Mouse (Mus musculus) neural tube, embryonic 11.5 days (tissue): ENCODE results near the gene Maml2. TPM values are rescaled to one million over a fixed set of nuclear protein-coding genes. Genes with fewer than 3 reads are reported as not detected.

Experiments used
- ATAC-seq: fragments of 200-750 bp; cut with Nextera tagmentation; 2 replicates; pipeline ENCODE4 v1.8.0; 2017; ENCODE audit warnings: moderate number of reproducible peaks, mild to moderate bottlenecking, moderate TSS enrichment, moderate library complexity; ENCODE audit not compliant: insufficient read depth, low FRiP score, low TSS enrichment
- DNase-seq: peaks from one replicate; pipeline ENCODE4 v3.0.0-alpha.2; 2015; ENCODE audit warnings: low spot score
- H3K27ac ChIP-seq: fragments of 300-500 bp; sonication (generic); 2 replicates; pipeline ENCODE4 v1.5.1; 2014; ENCODE audit warnings: low read depth, mild to moderate bottlenecking, low read length
- H3K27me3 ChIP-seq: fragments of 300-500 bp; sonication (generic); 2 replicates; pipeline ENCODE4 v1.6.1; 2014; ENCODE audit warnings: mild to moderate bottlenecking, low read length, mixed read lengths; ENCODE audit not compliant: control insufficient read depth, insufficient read depth
- H3K36me3 ChIP-seq: fragments of 300-500 bp; sonication (generic); 2 replicates; pipeline ENCODE4 v1.6.1; 2014; ENCODE audit warnings: mild to moderate bottlenecking, low read length, moderate library complexity, mixed read lengths; ENCODE audit not compliant: control insufficient read depth, insufficient read depth
- H3K4me1 ChIP-seq: fragments of 300-500 bp; sonication (generic); 2 replicates; pipeline ENCODE4 v1.6.1; 2014; ENCODE audit warnings: low read length, mixed read lengths; ENCODE audit not compliant: control insufficient read depth, insufficient read depth
- H3K4me2 ChIP-seq: fragments of 300-500 bp; sonication (generic); 2 replicates; pipeline ENCODE4 v1.6.1; 2014; ENCODE audit warnings: low read depth, mild to moderate bottlenecking, moderate library complexity
- H3K4me3 ChIP-seq: fragments of 300-500 bp; sonication (generic); 2 replicates; pipeline ENCODE4 v1.5.1; 2014; ENCODE audit warnings: low read depth, low read length
- H3K9ac ChIP-seq: fragments of 300-500 bp; sonication (generic); 2 replicates; pipeline ENCODE4 v1.6.1; 2014; ENCODE audit warnings: mild to moderate bottlenecking, low read length
- H3K9me3 ChIP-seq: fragments of 300-500 bp; sonication (generic); 2 replicates; pipeline ENCODE4 v1.6.1; 2016; ENCODE audit warnings: low read length; ENCODE audit not compliant: control insufficient read depth
- WGBS: fragments of 180-500 bp; shearing (Covaris S2); extraction: QIAGEN DNeasy Blood & Tissue Kit; methylation state at CpG from one replicate; pipeline ENCODE4 v1.1.7; 2014; 5-methylcytosine and 5-hydroxymethylcytosine counted together
- polyA plus RNA-seq: library from polyadenylated mRNA; unstranded; fragments of >200 nt; fragmentation: Nextera tagmentation; extraction: Ambion mirVana; gene quantifications from 2 replicates; pipeline ENCODE4 v1.2.1, GENCODE M21; 2014

Gene Maml2
- polyA plus RNA-seq, 1 experiment from 2014 or later, result 14.1 TPM

DNA sequence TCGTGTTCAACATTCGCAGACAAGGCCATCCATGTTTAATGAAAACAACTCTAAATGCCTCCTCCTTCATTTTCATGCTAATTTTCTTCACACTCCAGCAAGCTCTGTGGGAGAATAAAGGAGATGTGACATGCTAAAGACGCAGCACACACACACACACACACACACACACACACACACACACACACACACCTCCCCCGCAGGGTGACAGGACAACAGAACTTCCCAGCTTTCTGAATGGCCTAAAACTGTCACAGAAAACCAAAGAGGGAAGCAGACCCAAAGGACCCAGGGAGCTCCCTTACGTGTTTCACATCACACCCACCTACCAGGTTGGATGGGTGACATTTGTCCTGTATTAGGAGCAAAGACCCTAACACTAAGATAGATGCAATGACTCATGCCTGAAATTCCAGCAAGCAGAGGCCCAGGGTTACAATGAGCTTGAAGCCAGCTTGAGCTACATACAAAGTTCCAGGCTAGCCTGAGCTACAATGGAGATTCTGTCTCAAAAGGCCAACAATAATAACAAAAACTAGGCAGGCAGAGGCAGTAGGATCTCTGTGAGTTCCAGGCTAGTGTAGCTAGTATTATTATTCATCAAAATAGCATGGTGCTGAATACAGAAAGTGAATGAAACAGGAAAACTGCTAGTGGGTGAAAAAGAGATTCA, 5.5 kb downstream of the Maml2 start:
- ATAC-seq (peak; percentile 17; the same call in 1 of the 2 replicates), DNase-seq (no peak)
- Histone ChIP-seq H3K4me2 (no peak overlapping the region), H3K27ac (peak overlapping the region; percentile 39), H3K9ac (no peak overlapping the region), H3K4me3 (no peak overlapping the region), H3K9me3 (no peaks in the 10 kb centered on the region), H3K27me3 (no peaks in the 10 kb centered on the region), H3K36me3 (no peaks in the 10 kb centered on the region), H3K4me1 (peaks cover 70% of the 10 kb centered on the region)
- 45% methylated on average over 5 of the region's 5 CpGs for WGBS

DNA sequence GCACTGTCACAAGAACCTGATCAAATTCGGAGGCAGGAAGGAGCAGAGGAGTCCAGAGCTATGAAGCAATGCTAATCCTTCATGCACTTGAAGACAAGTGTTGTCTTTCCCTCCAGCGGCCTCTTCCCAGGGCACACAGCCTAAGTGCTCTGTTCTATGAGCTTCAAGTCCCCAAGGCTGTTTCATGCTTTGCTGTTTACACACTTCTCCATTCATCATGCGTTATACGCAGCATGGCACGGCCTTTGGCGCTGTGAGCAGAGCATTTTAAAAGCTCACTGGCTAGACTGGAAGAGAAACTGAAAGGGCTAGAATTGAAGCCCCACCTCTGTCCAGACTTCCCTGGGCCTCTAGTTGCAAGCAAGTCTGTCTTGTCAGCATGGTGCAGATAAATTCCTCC, 6.2 kb downstream of the Maml2 start:
- H3K4me1 ChIP-seq, result peaks cover 72% of the 10 kb centered on the region
- H3K9ac ChIP-seq, result no peak overlapping the region
- DNase-seq (no peak), ATAC-seq (no peak)
- H3K27ac ChIP-seq, result no peak overlapping the region
- H3K4me3 ChIP-seq, result no peak overlapping the region
- no peaks in the 10 kb centered on the region for H3K27me3 ChIP-seq
- H3K36me3 ChIP-seq, result no peaks in the 10 kb centered on the region
- no peak overlapping the region for H3K4me2 ChIP-seq
- no peaks in the 10 kb centered on the region for H3K9me3 ChIP-seq
- WGBS, result 49% methylated on average over 6 of the region's 6 CpGs

DNA sequence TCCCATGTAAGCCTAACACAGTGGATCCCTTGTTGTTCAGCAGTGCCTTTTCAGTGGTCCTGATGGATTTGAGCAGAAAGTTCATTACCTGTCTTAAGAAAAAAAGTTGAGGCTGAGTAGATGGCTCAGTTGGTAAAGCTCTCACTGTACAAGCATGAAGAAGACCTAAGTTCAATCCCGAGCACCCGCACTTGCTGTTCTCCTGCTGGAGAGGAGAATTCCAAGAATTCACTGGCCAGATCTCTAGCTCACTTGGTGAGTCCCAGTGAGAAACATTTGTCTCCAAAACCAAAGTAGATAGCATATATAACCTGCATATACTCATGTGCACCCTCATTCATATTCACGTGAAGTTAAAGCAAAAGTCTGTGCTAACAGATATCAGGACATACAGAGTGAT, 8.7 kb downstream of the Maml2 start:
- no peak overlapping the region for H3K4me2 ChIP-seq
- H3K9me3 ChIP-seq, result no peaks in the 10 kb centered on the region
- no peaks in the 10 kb centered on the region for H3K36me3 ChIP-seq
- no peaks in the 10 kb centered on the region for H3K27me3 ChIP-seq
- H3K27ac ChIP-seq, result no peak overlapping the region
- ATAC-seq (no peak), DNase-seq (no peak)
- WGBS, result 94% methylated on average over 3 of the region's 3 CpGs
- H3K4me1 ChIP-seq, result peaks cover 56% of the 10 kb centered on the region
- no peak overlapping the region for H3K4me3 ChIP-seq
- no peak overlapping the region for H3K9ac ChIP-seq

DNA sequence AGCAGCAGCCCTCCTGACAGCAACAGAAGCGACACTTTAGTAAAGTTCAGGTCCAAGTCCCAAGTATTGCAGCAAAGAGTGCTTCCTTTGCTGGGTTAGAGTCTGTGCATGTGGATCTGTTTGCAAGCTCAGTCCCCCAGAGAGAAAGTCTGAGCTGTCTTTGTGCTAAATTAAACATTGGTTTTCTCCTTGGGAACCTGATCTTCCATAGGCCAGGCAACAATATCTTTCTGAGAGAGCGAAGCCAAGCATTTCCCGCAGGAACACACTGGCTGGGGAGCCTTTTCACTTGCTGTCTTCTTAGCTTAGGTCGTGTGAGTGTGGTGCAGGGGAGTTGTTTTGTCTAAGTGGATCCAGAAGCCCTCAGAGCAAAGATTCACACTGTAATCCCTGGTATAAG, 9.5 kb downstream of the Maml2 start:
- no peaks in the 10 kb centered on the region for H3K9me3 ChIP-seq
- H3K4me1 ChIP-seq, result peaks cover 48% of the 10 kb centered on the region
- no peak for DNase-seq
- ATAC-seq, result no peak
- no peaks in the 10 kb centered on the region for H3K27me3 ChIP-seq
- H3K9ac ChIP-seq, result no peak overlapping the region
- H3K27ac ChIP-seq, result no peak overlapping the region
- no peak overlapping the region for H3K4me2 ChIP-seq
- H3K4me3 ChIP-seq, result no peak overlapping the region
- H3K36me3 ChIP-seq, result no peaks in the 10 kb centered on the region
- 55% methylated on average over 4 of the region's 4 CpGs for WGBS

DNA sequence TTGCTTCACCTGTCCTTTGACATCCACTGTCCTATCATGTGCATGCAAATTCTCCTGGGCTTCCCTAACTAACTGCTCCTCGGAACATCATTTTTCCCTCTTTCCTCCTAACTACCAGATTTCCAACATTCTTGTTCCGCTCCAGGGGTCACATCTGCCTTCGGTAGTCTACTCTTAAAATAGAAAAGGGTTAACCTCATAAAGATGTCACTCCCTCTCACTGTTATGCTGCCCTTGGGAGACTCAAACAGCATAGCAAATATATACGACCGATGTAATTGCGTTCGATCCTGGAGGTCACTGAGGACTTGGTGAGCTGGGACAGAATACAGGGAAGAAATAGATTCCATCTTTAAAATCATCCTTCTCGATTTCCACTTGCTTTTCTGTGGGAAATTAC, 11.0 kb downstream of the Maml2 start:
- DNase-seq (no peak), ATAC-seq (peak; percentile 45; the same call in 1 of the 2 replicates)
- Histone ChIP-seq H3K9ac (no peak overlapping the region), H3K4me2 (no peak overlapping the region), H3K4me1 (peaks cover 38% of the 10 kb centered on the region), H3K4me3 (no peak overlapping the region), H3K27me3 (no peaks in the 10 kb centered on the region), H3K36me3 (no peaks in the 10 kb centered on the region), H3K27ac (no peak overlapping the region), H3K9me3 (no peaks in the 10 kb centered on the region)
- WGBS, result 50% methylated on average over 8 of the region's 8 CpGs

DNA sequence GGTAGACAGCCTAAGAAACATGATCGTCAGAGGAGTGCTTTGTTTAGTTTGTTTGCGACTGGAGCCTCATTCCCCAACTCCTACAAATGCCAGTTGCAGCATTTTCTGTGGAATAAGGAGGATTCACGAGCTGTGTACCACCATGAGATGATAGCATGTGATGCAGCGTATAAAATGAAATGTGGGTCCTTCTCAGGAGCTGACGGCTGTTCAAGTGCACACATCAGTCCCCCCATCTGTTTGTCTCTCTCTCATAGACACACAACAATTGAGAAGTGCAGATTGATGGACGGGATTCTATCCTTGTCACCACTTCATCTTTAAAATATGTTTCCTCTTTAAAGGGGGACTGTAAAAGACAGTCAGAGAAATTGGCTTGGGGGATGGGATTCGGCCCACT, 12.1 kb downstream of the Maml2 start:
- no peaks in the 10 kb centered on the region for H3K27me3 ChIP-seq
- H3K36me3 ChIP-seq, result no peaks in the 10 kb centered on the region
- H3K9ac ChIP-seq, result no peak overlapping the region
- H3K4me3 ChIP-seq, result no peak overlapping the region
- H3K4me2 ChIP-seq, result no peak overlapping the region
- no peaks in the 10 kb centered on the region for H3K9me3 ChIP-seq
- ATAC-seq (no peak), DNase-seq (no peak)
- no peak overlapping the region for H3K27ac ChIP-seq
- H3K4me1 ChIP-seq, result peaks cover 29% of the 10 kb centered on the region
- 69% methylated on average over 7 of the region's 7 CpGs for WGBS

DNA sequence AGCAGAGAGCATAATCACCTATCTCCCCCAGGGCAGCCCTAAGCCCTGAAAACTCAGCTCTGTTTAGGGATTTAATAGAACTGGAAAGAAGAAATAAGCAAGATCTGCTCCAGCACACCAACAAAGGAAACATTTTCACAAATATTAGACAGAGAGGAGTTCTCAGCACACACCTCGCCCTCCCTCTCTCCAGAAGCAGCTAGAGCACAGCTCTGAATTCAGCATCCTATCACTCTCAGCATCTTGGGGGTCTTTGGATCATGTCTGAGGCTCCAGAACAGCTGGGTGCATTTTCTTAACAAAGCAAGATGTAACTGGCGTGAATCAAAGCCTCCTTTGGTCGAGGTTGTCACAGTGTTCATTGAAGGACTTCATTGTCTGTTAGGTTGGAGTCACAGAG, 12.5 kb downstream of the Maml2 start:
- no peak for ATAC-seq
- Histone ChIP-seq H3K9ac (no peak overlapping the region), H3K27me3 (no peaks in the 10 kb centered on the region), H3K4me2 (no peak overlapping the region), H3K4me3 (no peak overlapping the region), H3K9me3 (no peaks in the 10 kb centered on the region), H3K27ac (no peak overlapping the region), H3K36me3 (no peaks in the 10 kb centered on the region), H3K4me1 (peaks cover 29% of the 10 kb centered on the region)
- WGBS, result 48% methylated on average over 3 of the region's 3 CpGs
- no peak for DNase-seq

DNA sequence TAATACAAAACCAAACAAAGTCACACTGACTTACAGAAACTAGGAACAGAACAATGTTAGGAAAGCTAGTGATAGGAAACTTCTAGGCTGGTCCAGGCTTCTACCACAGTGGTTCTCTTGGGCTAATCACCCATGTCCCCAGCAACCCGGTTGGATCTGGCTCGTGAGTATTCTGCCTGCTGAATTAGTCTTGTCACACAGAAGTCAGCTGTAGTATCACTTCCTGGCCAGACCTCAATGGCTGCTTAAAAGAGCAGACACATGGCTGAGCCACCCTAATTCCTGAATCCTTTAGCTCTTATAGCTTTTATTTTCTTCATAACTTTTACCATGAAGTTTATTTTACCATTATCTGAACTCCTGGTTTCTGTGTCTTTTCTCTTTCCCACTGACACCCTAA, 13.3 kb downstream of the Maml2 start:
- H3K27me3 ChIP-seq, result no peaks in the 10 kb centered on the region
- DNase-seq (no peak), ATAC-seq (no peak)
- no peak overlapping the region for H3K27ac ChIP-seq
- WGBS, result 47% methylated on average over 2 of the region's 2 CpGs
- H3K4me2 ChIP-seq, result no peak overlapping the region
- no peak overlapping the region for H3K9ac ChIP-seq
- peaks cover 29% of the 10 kb centered on the region for H3K4me1 ChIP-seq
- no peak overlapping the region for H3K4me3 ChIP-seq
- H3K36me3 ChIP-seq, result no peaks in the 10 kb centered on the region
- no peaks in the 10 kb centered on the region for H3K9me3 ChIP-seq

DNA sequence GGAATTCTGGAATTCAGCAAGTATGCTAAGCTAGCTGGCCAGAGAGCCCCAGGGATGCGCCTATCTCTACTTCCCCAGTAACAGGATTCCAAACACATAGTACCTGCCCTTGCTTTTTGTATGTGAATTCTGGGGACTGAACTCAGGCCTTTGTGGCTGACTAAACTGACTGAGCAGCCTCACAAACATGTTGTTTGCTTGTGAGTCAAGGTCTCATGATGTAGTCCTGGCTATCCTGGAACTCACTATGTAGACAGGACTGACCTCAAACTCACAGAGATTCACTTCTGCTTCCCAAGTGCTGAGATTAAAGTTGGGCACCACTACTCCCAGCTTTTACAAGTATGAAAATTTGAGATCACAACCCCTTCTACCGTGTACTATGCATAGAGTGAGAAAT, 16.2 kb downstream of the Maml2 start:
- peaks cover 9% of the 10 kb centered on the region for H3K4me1 ChIP-seq
- DNase-seq, result no peak
- 91% methylated on average over 2 of the region's 2 CpGs for WGBS

More for the DNA sequence above, 16.2 kb downstream of the Maml2 start:
- Histone ChIP-seq H3K9me3 (no peaks in the 10 kb centered on the region), H3K9ac (no peak overlapping the region), H3K36me3 (no peaks in the 10 kb centered on the region), H3K4me2 (no peak overlapping the region), H3K27ac (no peak overlapping the region), H3K4me3 (no peak overlapping the region), H3K27me3 (no peaks in the 10 kb centered on the region)
- no peak for ATAC-seq
